Mouse (Mus musculus) Muller cell, postnatal 12 days (primary cell): ENCODE measurements around the gene Hilpda.

ENCODE experiments used
- DNase-seq: peaks from one replicate; pipeline ENCODE4 v3.0.0-alpha.2; 2015; ENCODE audit errors: inconsistent ontology term

The Hilpda gene

DNA sequence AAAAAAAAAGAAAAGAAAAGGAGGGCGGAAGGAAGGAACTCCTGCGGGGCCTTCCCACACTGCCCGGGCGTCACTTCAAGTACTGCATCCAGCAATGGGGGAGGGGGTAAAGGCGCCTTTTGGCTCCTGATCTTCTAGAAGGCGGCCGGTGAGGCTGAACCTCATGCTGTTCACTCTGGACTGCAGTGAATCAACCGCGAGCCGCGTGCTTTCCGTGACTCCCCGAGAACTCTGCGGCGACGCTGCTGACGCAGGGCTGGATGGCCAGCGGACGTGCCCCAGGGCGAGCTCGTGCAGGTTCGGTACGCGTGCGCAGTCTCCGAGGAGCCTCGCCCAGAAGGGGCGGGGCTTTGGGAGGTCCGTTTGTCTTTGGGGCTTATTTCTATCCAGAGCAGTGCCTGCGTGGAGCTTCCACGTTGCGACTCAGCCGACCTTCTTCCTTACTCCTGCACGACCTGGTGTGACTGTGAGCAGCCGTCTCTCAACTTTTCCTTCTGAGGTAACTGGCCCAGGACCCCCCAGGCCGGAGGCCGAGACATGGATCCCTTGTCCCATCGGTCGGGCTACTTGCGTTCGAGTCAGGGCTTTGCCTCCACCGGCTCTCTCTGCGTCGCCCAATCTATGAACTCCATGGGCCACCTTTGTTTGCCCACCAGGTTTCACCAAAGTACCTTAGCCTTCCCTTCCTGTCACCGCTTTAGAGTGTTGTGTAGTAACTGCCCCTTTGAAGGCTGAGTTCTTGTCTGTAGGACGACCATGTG is at the start of gene Hilpda:
Gene Hilpda, plus strand, starts transcription at position 177 of the 761 bp plus-strand sequence.
- DNase-seq: peak; percentile 97

DNA sequence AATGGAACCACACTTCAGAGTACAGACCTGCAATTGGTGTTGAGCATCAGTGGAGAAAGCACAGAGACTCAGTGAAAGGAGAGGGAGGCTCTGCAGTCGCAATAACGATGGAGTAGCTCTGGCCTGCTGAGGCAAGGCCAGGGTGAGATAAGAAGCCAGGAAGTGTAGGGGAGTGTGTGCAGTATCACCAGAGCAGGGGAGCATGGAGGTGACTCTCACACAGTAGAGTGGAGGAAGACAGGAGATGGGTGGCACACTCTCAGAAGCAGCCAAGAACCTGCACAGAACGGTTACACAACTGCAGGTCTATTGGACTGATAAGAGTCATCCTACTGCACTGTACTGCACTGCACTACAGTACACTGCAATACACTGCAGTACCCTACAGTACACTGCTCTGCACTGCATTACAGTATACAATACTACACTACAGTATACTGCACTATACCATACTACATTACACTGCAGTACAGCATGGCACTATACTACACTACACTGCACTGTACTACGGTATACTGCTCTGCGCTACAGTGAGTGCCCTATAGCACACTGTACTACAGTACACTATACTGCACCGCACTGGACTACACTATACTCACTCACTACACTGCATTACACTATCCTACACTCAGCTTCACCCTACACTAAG is 42.9 kb upstream of the Hilpda start:
- no peak for DNase-seq

DNA sequence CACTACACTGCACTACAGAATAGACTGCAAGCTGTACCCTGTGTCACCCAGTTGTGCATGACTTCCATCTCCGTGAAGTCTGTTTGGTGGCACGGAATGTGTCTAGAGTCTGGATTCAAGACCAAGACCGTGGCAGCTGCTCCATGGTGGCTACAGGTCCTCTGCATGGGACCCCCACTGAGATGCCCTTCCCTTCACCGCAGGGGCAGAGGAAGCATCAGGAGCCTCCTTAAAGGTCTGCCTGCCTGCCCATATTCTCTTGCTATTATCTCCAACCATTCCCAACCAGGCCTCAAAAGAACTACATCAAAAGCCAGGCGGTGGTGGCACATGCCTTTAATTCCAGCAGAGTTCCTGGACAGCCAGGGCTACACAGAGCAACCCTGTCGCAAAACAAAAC is 41.9 kb upstream of the Hilpda start:
- DNase-seq: no peak

DNA sequence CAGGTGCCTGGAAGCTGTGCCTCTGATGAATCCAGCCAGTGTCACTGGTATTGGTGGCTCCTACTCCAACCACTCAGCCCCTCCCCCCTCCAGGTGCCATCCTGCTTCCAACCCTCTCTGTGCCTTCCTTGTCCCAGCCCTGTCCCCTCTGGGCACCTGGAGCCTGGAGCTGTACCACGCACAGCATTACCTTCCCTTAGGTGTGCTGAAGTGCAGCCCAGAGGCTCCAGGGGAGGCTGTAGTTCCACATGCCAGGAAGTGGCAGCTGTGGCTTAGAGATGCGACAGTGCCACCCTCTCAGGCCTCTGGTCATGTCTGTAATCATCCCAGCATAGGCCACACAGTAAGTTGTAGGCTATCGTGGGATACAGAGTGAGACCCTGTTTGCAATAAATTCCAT is 40.5 kb upstream of the Hilpda start:
- DNase-seq: no peak

DNA sequence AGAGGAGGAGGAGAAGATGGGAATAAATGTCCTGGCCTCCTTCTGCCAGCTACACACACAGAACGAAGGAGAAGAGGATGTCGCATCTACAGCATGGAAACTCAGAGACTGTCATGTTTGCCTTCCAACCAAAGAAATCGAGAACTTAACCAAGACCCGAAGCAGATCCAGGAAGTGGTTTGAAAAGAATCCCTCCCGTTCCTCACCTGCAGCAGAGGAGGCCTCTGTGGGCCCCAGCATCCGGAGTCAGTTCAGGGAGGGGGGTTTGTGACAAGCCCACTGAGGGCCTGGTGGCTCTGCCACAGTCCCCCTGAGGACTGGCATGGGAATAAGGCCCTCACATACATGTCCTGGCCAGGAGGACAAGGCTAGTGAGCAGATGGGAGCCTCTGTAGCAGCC is 40.0 kb upstream of the Hilpda start:
- DNase-seq: no peak

DNA sequence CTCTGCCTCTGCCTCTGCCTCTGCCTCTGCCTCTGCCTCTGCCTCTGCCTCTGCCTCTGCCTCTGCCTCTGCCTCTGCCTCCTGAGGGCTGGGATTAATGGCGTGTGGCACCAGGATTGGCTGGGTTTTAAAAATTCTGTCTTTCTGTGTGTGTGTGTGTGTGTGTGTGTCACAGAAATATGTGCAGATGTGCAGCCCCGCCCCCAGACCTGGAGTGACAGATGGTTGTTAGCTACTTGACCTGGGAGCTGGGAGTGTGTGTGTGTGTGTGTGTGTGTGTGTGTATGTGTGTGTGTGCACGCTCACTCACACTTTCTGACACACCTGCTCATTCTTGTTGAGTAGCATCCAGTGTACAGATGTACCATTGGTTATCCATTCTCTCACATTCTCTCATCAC is 38.6 kb upstream of the Hilpda start:
- no peak for DNase-seq

DNA sequence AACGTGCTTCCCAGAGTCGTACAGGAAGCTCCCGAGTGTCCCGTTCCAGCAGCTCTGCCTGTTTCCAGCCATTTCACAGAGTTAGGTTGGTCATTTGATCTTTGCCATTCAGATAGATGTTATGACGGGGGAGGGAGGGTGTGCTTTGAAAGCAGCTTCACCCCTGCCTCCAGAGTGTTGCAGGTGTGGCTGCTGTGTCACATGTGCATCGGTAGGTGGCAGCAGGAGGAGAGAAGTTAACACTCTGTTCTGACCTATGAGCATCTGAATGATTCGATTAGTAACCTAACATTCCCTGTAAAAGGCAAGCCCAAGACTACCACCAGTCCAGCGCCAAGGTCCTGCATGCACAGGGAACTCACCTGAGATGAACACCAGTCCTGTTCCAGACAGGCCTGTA is 38.0 kb upstream of the Hilpda start:
- DNase-seq: no peak

DNA sequence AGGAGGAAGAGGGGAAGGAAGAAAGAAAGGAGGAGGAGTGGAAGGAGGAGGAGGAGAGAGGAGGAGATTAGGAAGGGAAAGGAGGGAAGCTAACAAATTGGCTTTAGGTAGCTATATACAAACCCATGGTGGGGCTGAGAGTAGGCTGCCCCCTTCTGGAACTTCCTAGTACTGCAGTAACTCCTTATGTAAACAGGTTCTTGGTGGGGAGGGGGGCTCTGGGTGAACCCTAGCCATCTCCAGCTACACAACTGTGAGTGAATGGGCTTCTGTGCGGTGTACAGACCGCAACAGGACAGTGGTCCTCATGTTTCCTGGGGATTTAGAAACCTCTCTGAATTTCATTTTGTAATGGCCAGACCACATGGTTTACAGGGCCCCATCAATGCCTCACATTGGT is 31.5 kb upstream of the Hilpda start:
- DNase-seq: no peak

DNA sequence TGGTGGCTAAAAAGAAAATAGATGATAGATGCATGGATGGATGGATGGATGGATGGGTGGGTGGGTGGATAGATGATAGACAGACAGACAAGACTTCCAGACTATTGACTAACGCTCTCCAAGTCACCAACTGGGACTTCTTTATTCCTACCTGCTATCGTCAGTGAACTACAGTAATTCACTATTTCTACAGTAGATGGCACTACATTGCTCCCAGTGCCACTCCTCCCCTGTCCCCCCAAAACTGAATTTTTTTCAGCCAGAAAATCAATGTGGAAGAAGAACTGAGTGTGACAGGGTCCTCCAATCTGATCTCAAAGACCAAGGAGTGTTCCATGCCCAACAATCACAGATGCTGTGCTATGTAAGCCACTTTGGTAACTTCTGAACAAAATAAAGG is 30.6 kb upstream of the Hilpda start:
- DNase-seq: no peak

DNA sequence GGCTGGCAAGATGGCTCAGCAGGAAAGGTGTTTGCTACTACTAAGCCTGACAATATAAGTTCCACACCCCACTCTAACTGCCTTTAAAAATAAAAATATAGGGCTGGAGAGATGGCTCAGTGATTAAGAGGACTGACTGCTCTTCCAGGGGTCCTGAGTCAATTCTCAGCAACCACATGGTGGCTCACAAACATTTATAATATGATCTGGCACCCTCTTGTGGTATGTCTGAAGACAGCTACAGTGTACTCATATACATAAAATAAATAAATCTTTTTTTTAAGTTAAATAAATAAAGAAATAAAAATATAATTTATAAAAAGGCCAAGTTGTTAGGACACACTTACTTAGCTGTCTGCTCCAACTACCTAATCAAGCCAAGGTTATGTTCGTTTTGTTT is 30.0 kb upstream of the Hilpda start:
- DNase-seq: no peak

DNA sequence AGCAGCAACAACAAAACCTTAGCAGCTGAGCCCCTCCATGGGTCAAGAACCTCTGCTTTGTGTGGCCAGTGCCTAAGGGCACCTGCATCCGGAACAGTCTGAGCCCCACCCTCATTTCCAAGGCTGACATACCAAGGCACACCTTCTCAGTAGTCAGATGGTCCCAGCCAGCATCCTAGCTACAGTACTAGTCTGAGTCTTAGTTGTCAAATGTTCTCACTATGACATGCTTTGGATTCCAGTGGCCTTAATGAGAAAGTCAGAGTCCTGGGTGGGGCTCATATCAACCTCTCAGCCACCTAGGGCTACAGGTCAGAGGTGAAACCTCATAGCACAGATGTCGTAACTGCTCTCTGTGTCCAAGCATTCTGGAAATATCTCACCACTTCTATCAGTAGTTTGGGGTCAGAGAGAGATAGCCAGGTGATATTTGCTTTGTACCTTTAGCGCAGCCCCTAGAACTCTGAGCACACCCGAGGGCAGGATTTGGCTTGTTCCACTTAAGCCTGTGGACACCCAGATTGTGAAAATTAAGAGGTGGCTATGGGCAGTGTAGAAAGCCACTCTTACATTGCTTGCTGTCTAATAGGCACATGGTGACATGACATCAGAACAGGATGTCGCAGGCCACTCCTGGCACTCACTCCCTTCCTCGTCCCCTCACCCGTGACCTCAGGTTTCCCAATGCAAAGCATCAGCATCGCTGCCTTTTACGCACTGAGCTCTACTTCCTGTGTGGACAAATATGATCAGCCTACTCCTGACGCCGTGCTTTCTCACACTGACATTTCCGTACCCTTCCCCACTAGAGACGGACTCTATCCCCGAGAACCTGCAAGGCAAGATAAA is 26.8 kb upstream of the Hilpda start:
- no peak for DNase-seq

DNA sequence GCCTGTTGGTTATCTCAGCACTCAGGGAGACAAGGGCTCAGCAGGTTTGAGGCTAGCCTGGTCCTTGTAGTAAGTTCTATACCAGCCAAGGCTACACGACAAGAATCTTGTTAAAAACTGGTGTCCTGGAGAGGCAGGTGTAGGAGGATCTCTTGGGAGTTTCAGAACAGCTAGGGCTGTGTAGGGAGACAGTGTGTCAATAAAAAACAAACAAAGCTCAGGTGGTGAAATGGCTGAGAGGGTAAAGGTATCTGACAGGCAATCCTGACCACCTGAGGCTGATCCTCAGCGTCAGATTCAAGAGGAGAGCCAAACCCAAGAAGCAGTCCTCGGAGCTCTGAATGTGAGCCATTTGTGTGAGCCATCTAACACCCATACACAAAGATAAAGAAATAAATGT is 26.1 kb upstream of the Hilpda start:
- no peak for DNase-seq

DNA sequence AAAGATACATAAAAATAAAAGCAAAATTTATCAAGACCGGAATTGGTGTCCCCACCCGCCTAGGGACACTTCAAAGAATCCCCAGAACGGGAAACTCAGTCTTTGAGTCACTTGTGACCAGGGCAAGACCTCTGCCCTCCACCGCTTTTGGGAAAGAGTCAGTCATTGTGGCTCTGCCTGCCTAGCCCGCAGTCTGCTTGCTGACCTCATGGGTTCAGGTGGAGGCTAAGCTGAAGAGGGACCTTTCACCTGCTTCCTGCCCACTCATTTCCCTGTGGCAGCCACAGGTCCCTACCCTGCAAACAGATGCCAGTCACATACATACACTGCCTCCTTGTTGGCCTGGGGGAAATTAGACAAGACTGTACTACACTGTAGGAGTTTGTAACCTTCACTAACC is 25.7 kb upstream of the Hilpda start:
- DNase-seq: no peak

DNA sequence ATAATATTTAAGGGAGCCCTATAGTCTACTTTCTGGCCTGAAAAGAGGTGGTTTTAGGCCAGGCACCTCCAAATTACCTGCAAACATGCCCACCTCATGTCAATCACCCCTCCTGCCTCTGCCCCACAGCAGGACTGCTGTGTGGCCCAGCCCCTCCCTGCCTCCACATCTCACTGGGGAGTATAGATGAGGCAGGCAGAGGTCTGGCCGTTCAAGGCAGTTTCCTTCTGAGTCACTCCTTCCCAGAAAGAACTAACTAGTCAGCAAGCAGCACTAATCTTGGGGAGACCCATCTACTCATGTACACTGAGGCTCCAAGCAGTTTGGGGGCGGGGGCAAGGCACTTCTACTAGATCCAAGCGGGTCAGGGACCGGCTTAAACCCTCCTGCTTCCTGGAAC is 25.2 kb upstream of the Hilpda start:
- DNase-seq: no peak

DNA sequence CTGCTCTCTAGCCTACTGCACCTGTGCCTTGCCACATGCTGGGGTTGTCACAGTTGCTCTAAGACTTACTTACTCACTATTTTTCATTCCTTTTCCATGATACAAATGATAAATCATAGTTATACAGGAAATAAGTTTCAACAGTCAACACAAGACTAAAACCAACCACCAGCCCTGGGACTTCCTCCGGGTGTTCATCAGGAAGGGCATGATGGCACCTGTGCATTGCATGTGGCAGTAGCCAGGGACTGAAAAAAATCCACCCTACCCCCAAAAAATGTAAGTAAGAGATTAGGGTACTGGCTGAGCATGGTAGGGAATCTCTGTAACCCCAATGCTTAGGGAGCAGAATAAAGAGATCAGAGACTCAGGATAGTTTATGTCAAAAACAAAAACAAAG is 12.9 kb upstream of the Hilpda start:
- no peak for DNase-seq

DNA sequence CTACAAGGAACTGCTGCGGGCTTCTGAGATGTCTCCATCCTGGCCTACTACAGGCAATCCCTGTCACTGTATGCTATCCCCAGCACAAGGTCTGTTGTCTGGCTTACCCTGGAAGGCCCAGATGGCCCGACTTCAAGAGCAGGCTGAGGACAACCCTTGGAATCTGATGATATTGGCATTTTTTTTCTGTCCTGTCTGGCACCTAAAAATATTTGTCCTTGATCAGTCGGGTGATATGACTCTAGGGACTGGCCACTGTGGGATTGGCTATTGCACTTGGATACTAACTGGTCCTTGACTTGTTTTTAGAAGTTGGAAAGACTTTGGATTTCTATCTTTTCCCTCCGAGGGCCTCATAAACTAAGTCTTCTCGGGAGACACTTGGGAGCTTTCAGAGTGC is 10.5 kb upstream of the Hilpda start:
- no peak for DNase-seq

DNA sequence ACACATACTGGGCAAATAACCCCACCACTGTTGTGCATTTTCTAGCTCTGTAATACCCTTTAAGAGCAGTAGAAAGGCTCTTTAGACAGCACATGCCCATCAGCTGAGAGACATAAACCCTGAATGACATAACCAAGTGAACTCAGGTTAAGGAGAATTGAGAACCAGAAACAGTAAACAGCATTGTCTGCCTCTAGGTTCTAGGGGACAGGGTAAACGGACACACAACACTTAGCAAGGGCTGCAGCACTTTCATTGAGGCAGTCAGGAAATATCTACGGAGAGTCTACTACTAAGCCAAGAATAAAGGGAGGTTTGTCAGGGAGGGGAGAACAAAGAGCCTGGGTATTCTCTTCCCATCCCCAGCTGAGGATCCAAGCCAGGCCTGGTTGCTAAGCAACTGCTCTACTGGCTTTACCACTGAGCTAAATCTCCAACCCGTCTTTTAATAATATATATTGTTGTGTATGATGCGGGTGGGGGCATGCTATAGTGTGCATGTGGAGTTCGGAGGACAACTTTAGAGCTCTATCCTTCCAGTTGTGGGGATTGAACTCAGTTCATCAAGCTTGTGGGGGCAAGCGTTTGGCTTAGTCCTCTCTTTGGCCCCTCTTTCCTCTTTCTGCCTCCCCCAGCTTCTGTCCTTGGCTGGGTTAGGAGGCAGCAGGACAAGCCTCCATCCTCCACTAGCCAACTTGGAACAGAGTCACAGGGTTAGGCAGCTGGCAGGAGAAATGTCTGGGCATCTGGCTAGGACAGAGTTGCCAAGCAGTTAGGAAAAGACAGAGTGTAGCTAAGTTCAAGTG is 8.4 kb upstream of the Hilpda start:
- DNase-seq: peak; percentile 66

DNA sequence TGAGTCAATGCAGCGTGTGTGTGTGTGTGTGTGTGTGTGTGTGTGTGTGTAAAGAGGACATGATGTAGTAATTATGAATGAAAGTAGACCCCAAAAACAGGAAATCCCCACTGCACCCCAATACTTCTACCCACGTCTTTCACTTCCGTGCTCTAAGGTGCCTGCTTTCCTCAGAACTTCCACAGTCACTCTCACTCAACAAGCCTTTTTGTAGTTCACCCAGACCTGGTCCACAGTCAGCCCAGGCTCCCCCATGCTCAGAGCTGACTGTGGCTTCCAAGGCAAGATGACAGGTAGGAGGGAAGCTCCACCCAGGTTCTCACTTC is 7.9 kb upstream of the Hilpda start:
- no peak for DNase-seq

DNA sequence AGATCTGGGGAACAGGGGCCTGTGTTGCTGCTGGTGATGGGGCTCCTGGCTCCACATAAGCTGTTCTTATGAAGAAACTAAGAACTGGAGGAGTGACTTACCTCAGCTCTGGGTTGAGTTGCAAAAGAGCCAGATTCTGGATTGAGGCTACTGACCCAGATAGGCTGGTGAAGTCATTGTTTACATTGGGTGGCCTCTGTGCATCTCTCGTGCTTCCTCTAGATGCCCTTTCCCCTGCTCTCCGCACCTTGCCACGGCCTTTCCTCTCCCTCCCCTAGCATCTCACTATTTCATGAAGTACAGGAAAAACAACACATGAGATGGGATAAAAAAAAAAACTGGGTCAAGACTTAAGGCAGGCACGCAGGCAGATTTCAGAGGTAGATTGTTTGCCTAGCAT is 5.4 kb upstream of the Hilpda start:
- no peak for DNase-seq

DNA sequence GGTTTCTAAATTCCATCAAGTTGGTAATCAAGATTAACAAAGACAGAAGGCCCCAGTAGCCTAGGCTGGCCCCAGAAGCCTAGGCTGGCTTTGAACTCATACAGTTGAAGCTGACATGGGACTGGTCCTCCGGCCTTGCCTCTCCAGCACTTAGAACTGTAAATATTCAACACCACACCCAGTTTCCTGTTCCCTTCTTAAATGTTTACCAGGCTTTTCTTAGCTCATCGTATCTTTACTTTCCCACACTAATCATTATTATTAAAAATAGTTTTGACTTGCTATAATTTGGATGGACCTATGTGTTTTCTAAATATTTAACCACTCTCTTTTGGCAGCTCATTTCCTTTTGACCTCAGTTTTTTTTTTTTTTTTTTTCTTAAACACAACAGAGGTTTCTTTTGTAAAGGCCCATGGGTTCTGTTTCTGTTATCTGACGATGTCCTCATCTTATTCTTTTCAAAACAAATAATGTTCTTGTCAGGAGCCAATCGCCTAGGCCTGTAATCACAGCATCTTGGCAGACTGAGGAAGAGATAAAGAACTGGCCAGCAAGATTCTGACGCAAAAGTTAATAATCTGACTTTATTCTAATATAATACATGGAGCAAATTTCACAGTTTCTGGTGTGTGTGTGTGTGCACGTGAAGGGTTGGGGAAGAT is 3.2 kb upstream of the Hilpda start:
- no peak for DNase-seq

DNA sequence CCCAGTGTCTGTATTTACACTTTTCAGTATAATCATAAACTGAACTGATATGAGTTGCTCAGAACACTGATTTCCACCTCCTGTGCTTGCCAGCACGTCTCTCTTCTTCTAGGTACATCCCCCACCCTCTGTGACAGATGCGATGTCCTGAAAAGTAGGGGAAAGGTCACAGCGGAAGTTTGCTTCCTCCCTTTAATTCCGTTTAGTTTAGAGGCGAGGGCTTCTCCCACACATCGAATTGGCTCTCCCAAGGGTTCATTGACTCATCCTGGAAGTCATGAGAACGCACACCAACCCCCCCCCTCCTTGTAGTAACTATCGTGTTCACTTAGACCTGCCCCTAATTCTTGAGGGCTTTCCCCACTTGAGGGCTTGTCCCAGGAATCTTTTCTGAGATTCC is 1.3 kb upstream of the Hilpda start:
- no peak for DNase-seq

DNA sequence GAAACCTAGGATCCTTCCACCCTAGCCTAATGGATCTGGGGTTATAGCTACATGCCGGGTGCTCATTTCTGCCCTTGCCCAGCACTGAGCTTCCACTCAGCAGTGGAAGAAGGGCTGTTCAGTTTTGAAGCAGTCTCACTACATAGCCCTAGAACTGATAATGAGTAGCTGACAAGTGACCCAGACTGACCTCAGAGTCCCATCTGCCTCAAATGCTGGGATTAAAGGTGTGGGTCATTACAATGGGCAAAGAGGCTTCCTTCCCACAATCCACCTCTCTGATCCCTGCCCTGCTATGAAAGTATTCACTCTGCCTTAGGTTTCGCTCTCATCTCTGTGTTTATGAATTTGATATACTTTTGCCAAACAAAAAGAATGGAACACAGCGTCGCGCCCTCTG is 4.5 kb downstream of the Hilpda start:
- DNase-seq: no peak
